Mouse (Mus musculus): Measurements from ENCODE around the gene Rspo1.
"Not testable (repeated sequence)": the region's sequence is repeated elsewhere in the genome, so short reads cannot be mapped to it uniquely, and the experiment has no call there.

The Rspo1 gene

DNA sequence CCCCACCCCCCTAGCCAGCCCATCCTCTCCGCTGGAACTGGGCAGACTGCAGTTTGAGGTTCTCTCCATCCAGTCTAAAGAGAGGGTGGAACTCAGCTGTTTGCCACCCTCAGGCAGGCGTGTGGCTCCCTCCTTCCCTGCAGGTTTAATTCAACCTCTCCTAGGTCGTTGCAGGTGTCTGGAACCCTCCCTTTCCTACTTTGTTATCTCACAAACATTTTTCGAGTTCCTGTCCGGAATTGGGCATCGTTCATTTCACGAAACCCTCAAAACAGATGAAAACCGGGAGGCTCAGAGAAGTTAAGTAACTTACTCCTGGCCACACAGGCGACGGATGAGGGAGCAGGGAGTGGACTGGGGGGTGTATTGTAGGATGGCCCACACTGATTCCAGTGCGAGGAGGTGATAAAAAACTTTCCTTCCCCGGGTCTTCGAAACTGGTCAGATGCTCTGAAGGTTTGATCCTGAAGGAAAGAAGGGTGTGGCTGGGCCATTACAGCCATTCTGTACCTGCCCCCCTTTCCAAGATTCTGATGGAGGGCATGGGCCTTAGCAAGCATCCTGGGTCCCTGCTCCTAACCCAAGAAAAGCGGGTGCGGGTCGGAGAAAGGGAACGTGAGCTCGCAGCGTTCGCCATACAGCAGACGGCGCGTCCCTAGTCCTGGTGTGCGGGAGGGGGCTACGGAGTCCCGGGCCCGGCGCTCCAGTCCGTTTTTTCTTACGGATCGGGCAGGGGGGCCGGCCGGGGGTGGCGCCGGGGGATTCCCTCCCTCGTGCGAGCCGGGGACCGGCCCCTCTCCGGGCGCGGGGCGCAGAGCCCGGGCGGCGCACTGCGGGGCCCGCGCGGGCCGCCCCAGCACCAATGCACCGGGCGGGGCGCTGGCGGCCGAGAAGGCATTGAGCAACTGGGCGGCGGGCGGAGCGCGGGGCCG lies at the start of gene Rspo1:
TSS of gene Rspo1 (plus strand) at position 760 of the 932 bp plus-strand sequence.
- DNase-seq (ENCODE audit: low spot score): peak; percentile 48

DNA sequence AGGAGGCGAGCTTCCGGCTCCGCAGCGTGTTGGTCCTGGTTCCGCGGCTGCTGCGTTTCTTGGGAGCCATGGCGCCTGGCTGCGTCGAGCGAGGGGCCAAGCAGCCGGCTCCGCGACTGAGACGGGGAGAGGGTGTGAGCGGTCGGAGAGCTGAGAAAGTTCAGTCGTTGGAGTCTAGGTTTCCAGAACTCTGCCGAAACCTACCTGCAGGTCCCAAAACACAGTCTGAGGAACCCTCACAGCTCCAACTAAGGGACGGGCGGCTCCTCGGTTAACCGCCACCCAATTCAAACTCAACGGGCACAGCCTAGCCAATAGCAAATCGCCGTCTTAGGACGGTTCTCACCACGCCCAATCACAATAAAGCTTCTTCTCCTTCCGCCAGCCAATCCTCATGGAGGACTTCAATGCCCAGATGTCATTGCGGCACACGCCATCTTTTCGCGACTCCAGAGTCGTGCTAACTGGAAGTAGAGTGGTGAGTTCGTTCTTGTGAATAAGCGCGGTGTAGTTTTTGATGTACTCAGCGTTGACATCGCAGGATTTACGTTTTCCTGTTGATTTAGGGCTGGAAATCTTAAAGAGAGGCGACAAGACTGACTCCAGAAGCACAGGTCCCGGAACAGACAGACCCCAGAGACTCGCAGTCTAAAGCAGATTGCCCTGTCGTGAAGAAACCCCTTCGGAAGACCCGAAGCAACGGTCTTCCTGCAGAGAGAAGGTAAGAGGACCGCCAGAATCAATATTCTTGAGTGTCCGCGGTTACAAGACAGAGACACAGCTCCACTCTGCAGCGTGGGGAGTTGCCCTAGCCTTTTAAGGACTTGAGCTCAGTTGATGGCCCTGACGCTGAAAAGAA lies 49.4 kb upstream of the Rspo1 start, which contains the start of gene 9930104L06Rik:
TSS of gene 9930104L06Rik (plus strand) at position 436 of the 859 bp plus-strand sequence.
- peak; percentile 89 for DNase-seq (ENCODE audit: low spot score)

GRCm38 (mm10) chr4:124939211-124939610 lies 47.0 kb upstream of the Rspo1 start, which contains the start of gene Cdca8:
TSS of gene Cdca8 (minus strand) at chr4:124939311.
- not testable (repeated sequence) for DNase-seq (ENCODE audit: low spot score)

DNA sequence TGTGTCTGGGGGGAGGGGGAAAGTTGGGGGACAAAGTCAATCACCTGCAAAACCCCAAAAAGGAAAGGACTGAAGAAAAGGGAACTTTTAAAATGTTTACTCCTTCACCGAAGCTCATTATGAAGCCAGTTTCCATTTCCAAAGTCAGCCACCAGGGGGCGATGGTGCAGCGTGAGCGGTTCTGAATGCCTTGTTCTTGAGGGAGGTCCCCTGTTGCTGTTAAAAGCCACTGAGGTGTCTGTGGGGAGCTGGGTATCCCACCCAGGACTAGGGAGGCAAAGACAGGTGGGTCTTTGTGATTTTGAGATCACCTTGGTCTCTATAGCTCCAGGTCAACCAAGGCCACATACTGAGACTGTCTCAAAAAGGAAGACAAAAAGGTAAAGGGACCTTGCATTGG lies 43.2 kb upstream of the Rspo1 start:
- peak; percentile 73 for DNase-seq (ENCODE audit: low spot score)

GRCm38 (mm10) chr4:124943781-124944180 lies 42.4 kb upstream of the Rspo1 start:
- no peak for DNase-seq (ENCODE audit: low spot score)

DNA sequence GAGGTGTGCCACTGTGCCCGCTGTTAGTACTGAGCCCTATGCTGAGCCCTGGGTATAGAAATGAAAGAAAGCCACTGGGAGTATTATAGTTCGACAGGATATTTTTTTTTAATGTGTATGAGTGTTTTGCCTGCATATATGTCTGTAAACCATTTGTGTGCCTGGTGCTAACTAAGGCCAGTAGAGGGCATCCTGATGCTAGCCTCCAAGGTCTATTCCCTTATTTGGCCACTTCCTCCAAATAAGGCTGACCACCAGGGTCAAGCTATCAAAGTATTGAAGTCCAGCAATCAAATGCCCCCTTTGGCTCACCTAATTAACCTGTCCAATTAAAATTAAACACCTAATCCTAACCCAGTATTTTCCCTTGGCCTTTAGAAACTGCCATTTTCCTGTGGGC lies 41.3 kb upstream of the Rspo1 start:
- DNase-seq (ENCODE audit: low spot score): no peak

GRCm38 (mm10) chr4:124949488-124949887 lies 36.7 kb upstream of the Rspo1 start:
- no peak for DNase-seq (ENCODE audit: low spot score)

- DNase-seq (ENCODE audit: low spot score): no peak
Observed at GRCm38 (mm10) chr4:124950181-124951035, 35.8 kb upstream of the Rspo1 start.

DNA sequence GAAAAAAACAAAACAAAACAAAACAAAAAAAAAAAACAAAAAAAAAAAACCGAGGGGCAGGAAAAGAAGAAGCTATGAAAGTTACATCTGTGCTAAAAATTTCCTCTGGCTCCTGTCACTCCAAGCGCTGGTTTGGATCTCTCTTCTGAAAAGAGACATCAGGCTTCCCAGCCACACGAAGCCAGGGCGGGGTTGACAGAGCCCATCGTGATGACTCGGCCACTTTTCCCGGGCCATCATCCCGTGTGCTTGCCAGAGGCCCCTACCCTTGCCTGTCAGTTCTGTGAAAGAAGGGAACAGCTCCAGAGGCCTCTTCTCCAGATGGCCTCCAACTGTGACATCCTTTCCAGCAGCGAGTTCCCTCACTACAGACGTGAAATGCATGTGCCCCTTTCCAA lies 35.2 kb upstream of the Rspo1 start:
- DNase-seq (ENCODE audit: low spot score): no peak

- no peak for DNase-seq (ENCODE audit: low spot score)
Observed at GRCm38 (mm10) chr4:124953546-124953945, 32.7 kb upstream of the Rspo1 start.

GRCm38 (mm10) chr4:124957284-124957683 lies 28.9 kb upstream of the Rspo1 start:
- no peak for DNase-seq (ENCODE audit: low spot score)

- DNase-seq (ENCODE audit: low spot score): peak; percentile 44
Observed at GRCm38 (mm10) chr4:124959062-124959461, 27.2 kb upstream of the Rspo1 start.

DNA sequence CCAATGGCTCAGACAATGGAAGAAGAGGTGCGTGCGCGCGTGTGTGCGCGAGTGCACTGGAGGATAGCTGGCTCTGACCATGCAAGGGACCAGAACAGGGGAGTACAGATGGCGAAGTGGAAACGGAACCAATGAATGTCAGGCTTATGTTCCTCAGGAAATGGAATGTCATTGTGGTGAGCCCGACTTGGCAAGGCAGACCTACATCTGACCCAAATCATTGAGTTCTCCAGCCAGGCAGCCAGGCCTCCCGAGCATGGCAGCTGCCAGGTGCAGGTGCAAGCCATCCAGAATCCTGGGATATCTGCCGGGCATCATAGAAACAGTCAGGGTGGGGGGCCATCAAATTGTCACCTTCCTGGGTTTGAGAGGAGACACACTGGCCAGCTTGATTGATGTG lies 25.3 kb upstream of the Rspo1 start:
- no peak for DNase-seq (ENCODE audit: low spot score)

DNA sequence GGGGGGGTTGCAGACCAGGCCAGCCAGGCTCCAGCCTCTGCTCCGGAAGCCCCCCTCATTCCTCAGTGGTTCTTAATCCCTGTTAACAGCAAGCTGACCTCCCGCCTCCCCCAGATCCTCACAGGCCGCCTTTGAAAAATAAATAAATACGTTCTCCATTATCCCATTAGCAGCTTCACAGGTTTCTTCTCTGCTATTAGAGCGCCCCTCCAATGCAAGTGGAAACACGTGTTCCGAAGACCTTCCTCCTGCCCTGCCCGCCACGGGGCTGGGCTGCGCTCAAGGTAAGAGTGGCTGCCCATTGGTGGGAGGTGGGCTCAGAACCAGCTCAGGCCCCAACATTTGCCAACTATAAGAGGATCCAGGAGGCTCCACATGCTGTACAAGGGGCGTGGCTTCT lies 23.7 kb upstream of the Rspo1 start:
- DNase-seq (ENCODE audit: low spot score): no peak

GRCm38 (mm10) chr4:124964912-124965599 lies 21.2 kb upstream of the Rspo1 start:
- DNase-seq (ENCODE audit: low spot score): no peak

- no peak for DNase-seq (ENCODE audit: low spot score)
Observed at GRCm38 (mm10) chr4:124968711-124969110, 17.5 kb upstream of the Rspo1 start.

DNA sequence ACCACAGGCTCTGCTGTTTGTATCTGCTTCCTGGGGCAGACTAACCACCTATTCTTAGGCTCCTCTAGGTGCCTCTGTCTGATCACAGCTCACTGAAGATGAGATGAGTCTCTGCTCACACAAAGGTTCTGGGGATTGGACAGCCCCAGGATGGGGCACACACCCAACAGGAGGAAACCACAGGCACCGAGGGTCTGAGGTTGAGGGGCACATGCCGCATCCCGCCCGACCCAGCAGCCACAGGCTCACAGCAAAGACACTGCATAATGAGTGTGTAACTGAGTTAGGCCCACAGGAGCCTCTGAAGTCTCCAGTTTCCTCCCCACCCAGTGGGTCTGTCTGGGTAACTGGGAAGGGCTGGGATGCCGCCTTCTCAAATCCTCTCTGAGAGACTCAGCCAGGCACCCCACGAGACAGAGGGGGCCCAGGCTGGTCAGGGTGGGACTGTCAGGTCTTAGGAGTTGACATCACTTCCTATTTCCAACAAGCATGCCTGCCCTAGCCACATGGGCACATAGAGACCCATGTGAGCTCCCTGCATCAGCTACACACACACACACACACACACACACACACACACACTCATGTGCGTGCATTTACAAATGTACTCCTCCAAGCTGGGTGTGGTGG lies 16.9 kb upstream of the Rspo1 start:
- DNase-seq (ENCODE audit: low spot score): no peak

DNA sequence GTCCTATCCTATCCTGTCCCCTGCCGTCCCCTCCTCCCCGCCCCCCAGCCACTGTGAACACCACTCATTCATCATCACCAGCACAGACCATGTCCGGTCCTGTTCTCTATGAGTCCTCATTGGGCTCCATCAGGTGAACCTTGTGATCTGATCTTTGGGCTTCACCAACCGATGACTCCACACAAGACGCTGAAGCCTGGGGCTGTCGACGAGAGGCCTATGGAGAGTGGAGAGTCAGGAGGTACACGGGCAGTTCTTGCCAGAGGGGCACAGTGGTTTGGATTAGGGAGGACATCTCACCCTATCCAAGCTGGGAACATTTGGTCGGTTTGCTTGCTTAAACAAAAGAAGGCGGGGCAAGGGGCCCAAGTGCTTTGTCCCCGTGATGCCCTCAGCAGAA lies 16.0 kb upstream of the Rspo1 start:
- no peak for DNase-seq (ENCODE audit: low spot score)

GRCm38 (mm10) chr4:124970677-124971076 lies 15.6 kb upstream of the Rspo1 start:
- no peak for DNase-seq (ENCODE audit: low spot score)

- DNase-seq (ENCODE audit: low spot score): no peak
Observed at GRCm38 (mm10) chr4:124971094-124971493, 15.1 kb upstream of the Rspo1 start.

DNA sequence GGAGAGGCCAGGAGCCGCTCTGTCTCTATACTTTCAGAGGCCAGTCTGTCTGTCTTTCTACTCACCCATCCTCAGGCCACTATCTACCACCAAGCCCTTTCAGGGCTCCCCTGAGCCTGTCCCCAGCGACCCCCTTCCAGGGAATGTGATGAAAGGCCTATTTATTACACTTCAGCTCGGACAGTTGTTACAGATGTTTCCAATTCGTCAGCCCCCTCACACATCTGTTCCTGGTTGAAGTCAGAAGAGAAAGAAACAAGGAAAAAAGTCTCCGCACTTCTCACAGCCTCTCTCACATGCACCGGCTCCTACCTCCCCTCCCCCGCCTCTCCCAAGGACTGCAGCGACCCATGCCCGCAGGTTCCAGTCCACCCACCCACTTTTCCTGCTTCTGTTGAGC lies 13.9 kb upstream of the Rspo1 start:
- no peak for DNase-seq (ENCODE audit: low spot score)

Measured in ovary, postnatal 36 days (tissue).